ENCODE assay signal across 12 mouse cellular contexts in the genomic region with DNA sequence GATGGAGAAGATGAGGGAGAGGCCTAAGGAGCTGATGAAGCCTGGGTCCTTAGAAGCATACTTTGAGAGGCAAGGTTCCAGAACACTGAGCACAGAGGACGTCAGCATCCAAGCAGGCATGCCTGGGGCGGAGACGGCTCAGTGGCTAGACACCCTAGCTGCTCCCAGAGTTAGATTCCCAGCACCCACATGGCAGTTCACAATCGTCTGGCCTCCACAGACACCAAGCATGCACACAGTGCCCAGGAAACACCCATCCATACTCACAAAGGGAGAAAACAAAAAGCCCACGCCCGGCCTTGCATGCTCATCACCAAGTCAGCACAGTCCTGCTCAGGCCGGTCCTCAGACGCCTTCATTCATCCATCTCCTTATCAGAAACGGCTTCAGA. TPM values are rescaled to one million over a fixed set of nuclear protein-coding genes. Genes with fewer than 3 reads are reported as not detected.
DNase-seq lines count a peak whose midpoint lies in the region; ATAC-seq and TF ChIP-seq lines count a peak whose summit lies in the region.
"Had no signal": no experiment of that assay in that cellular context is flagged by ENCODE, and none has a peak within 500 bp of the region (broad histone marks: within the 10 kb centered on the region; RNA-seq: fewer than 3 reads in every experiment).

No protein-coding gene starts in this region.

- H3K9ac ChIP-seq in liver, adult 2 months (ENCODE audit: low read depth, low read length): peak overlapping the region; percentile 82
- no peak overlapping the region for H3K9ac ChIP-seq in liver, embryonic 11.5 days (ENCODE audit: low read depth, low read length)
- no peak overlapping the region for H3K9ac ChIP-seq in intestine, postnatal 0 days (ENCODE audit: low read depth, low read length)
- H3K9ac ChIP-seq: hindbrain, embryonic 15.5 days; neural tube, embryonic 13.5 days; stomach, embryonic 15.5 days had no signal

- H3K27me3 ChIP-seq in liver, adult 2 months (ENCODE audit: control insufficient read depth, insufficient read depth, low read length): no peaks in the 10 kb centered on the region
- H3K27me3 ChIP-seq in liver, embryonic 11.5 days (replicated peaks; ENCODE audit: control insufficient read depth, insufficient read depth, low read length): no peaks in the 10 kb centered on the region
- H3K27me3 ChIP-seq in intestine, postnatal 0 days (replicated peaks; ENCODE audit: control insufficient read depth, insufficient read depth, low read length): no peaks in the 10 kb centered on the region
- H3K27me3 ChIP-seq in limb, embryonic 10.5 days (ENCODE audit: low read depth, poor library complexity, severe bottlenecking): no peaks in the 10 kb centered on the region
- H3K27me3 ChIP-seq: hindbrain, embryonic 15.5 days; neural tube, embryonic 13.5 days; stomach, embryonic 15.5 days had no signal

- no peak for TF ChIP-seq CTCF in liver, adult 2 months (IDR thresholded peaks at IDR 0.05; ENCODE audit: low read depth, low read length)
- TF ChIP-seq CTCF in intestine, postnatal 0 days (IDR thresholded peaks at IDR 0.05; ENCODE audit: low read depth): no peak
- TF ChIP-seq CTCF in left cerebral cortex, adult 2 months (IDR thresholded peaks at IDR 0.05): no peak

- no peak for ATAC-seq in liver, embryonic 11.5 days (replicated peaks; ENCODE audit: low FRiP score)
- ATAC-seq in intestine, postnatal 0 days: no peak

- intact Hi-C loops in heart, postnatal 25 days (cut with DNase I): no loop called here
- intact Hi-C loops in left cerebral cortex, adult 2 months (cut with DNase I): no loop called here

- peaks cover 58% of the 10 kb centered on the region for H3K4me1 ChIP-seq in liver, adult 2 months (ENCODE audit: control insufficient read depth, insufficient read depth, low read length)
- H3K4me1 ChIP-seq in liver, embryonic 11.5 days (replicated peaks; ENCODE audit: control insufficient read depth, insufficient read depth, low read length): peaks cover 41% of the 10 kb centered on the region
- peaks cover 19% of the 10 kb centered on the region for H3K4me1 ChIP-seq in intestine, postnatal 0 days (replicated peaks; ENCODE audit: control insufficient read depth, insufficient read depth, low read length)
- H3K4me1 ChIP-seq in limb, embryonic 10.5 days: peaks cover 56% of the 10 kb centered on the region
- H3K4me1 ChIP-seq: hindbrain, embryonic 15.5 days had no signal

- peaks cover 65% of the 10 kb centered on the region; the same call in 1 of the 2 replicates for H3K79me2 ChIP-seq in liver, adult 2 months (ENCODE audit: control insufficient read depth, insufficient read depth, low read length)

- no peak overlapping the region for H3K4me2 ChIP-seq in liver, embryonic 11.5 days
- H3K4me2 ChIP-seq in intestine, postnatal 0 days (replicated peaks; ENCODE audit: low read depth): peak overlapping the region; percentile 69; the same call in 1 of the 2 replicates
- H3K4me2 ChIP-seq: hindbrain, embryonic 15.5 days; neural tube, embryonic 13.5 days; stomach, embryonic 15.5 days had no signal

- 43% methylated on average over 9 of the region's 9 CpGs for WGBS in liver, adult 2 months
- 70% methylated on average over 9 of the region's 9 CpGs for WGBS in liver, embryonic 11.5 days
- 65% methylated on average over 9 of the region's 9 CpGs for WGBS in intestine, postnatal 0 days
- 87% methylated on average over 9 of the region's 9 CpGs for WGBS in limb, embryonic 10.5 days

- H3K36me3 ChIP-seq in liver, adult 2 months (ENCODE audit: control insufficient read depth, insufficient read depth, low read length): peaks cover 30% of the 10 kb centered on the region
- no peaks in the 10 kb centered on the region for H3K36me3 ChIP-seq in liver, embryonic 11.5 days (ENCODE audit: control insufficient read depth, insufficient read depth, low read length)
- H3K36me3 ChIP-seq in intestine, postnatal 0 days (ENCODE audit: control insufficient read depth, insufficient read depth): peaks cover 13% of the 10 kb centered on the region; the same call in 1 of the 2 replicates
- no peaks in the 10 kb centered on the region for H3K36me3 ChIP-seq in limb, embryonic 10.5 days
- H3K36me3 ChIP-seq: hindbrain, embryonic 15.5 days; neural tube, embryonic 13.5 days; stomach, embryonic 15.5 days had no signal

- no peaks in the 10 kb centered on the region for H3K9me3 ChIP-seq in liver, embryonic 11.5 days (ENCODE audit: control insufficient read depth, low read length)
- H3K9me3 ChIP-seq in intestine, postnatal 0 days (ENCODE audit: control insufficient read depth): no peaks in the 10 kb centered on the region
- no peaks in the 10 kb centered on the region for H3K9me3 ChIP-seq in limb, embryonic 10.5 days (replicated peaks)
- H3K9me3 ChIP-seq: hindbrain, embryonic 15.5 days; neural tube, embryonic 13.5 days; stomach, embryonic 15.5 days had no signal

- peak; percentile 90 for DNase-seq in heart, adult 11 months
- no peak for DNase-seq in heart, postnatal 25 days (ENCODE audit: low spot score)
- no peak for DNase-seq in liver, adult 2 months (ENCODE audit: extremely low read depth, low read depth, low spot score)
- DNase-seq in liver, embryonic 11.5 days (ENCODE audit: low spot score): no peak
- no peak for DNase-seq in limb, embryonic 10.5 days (ENCODE audit: low spot score)
- no peak for DNase-seq in left cerebral cortex, adult 2 months (ENCODE audit: extremely low spot score in 1 of 2, low spot score in 2 of 2)
- DNase-seq in layer of hippocampus, postnatal 36 days: no peak
- DNase-seq: embryo, embryonic 11 days had no signal

- no peak for TF ChIP-seq POLR2A in liver, adult 2 months (IDR thresholded peaks at IDR 0.05; ENCODE audit: extremely low read depth, insufficient read depth, low read length)

- H3K4me3 ChIP-seq in liver, adult 2 months (ENCODE audit: insufficient read depth, low read depth, low read length): peak overlapping the region; percentile 44
- no peak overlapping the region for H3K4me3 ChIP-seq in liver, embryonic 11.5 days (ENCODE audit: low read depth, low read length)
- H3K4me3 ChIP-seq in intestine, postnatal 0 days (ENCODE audit: low read depth, low read length): no peak overlapping the region
- no peak overlapping the region for H3K4me3 ChIP-seq in limb, embryonic 10.5 days
- H3K4me3 ChIP-seq in left cerebral cortex, adult 2 months: no peak overlapping the region
- H3K4me3 ChIP-seq: hindbrain, embryonic 15.5 days; neural tube, embryonic 13.5 days; stomach, embryonic 15.5 days had no signal

- peak overlapping the region; percentile 83; the same call in 1 of the 2 replicates for H3K27ac ChIP-seq in liver, adult 2 months (replicated peaks; ENCODE audit: insufficient read depth, low read depth, low read length)
- no peak overlapping the region for H3K27ac ChIP-seq in liver, embryonic 11.5 days (ENCODE audit: low read depth, low read length)
- H3K27ac ChIP-seq in intestine, postnatal 0 days (ENCODE audit: low read depth, low read length): peak overlapping the region; percentile 96
- 0 out of 2 replicates have a peak overlapping the region, but pooled peaks have one; percentile 4 for H3K27ac ChIP-seq in limb, embryonic 10.5 days
- H3K27ac ChIP-seq in left cerebral cortex, adult 2 months: no peak overlapping the region
- H3K27ac ChIP-seq: hindbrain, embryonic 15.5 days; neural tube, embryonic 13.5 days had no signal

RNA-seq across cellular contexts. Expression of gene H6pd, which starts 9.3 kb away (rescaled TPM):
- 10 to 100 TPM; 39.8 to 45.4 TPM for total RNA-seq in heart, postnatal 25 days (2021)
- total RNA-seq in liver, adult 2 months (2014; rRNA removed): 121 and 187 TPM in 2 replicates
- 183 and 205 TPM in 2 replicates for polyA plus RNA-seq in liver, adult 2 months (2012; rRNA removed)
- 9.4 and 9.8 TPM in 2 replicates for polyA plus RNA-seq in liver, embryonic 11.5 days (2014; fragmentation: Nextera tagmentation; extraction: Ambion mirVana)
- polyA plus RNA-seq in intestine, postnatal 0 days (2015; fragmentation: Nextera tagmentation; extraction: Ambion mirVana): 33.1 and 37.5 TPM in 2 replicates
- polyA plus RNA-seq in limb, embryonic 10.5 days (2016; fragmentation: Nextera tagmentation; extraction: Ambion mirVana): 4.5 and 5.6 TPM in 2 replicates
- total RNA-seq in left cerebral cortex, adult 2 months (2021): 10 to 100 TPM; 11.6 to 16.0 TPM
- total RNA-seq in layer of hippocampus, postnatal 36 days (2021): 1 to 10 TPM; 7.2 to 10.0 TPM

RNA-seq across cellular contexts. Expression of gene Spsb1, which starts 44.7 kb away (rescaled TPM):
- total RNA-seq in heart, postnatal 25 days (2021): 10 to 100 TPM; 32.6 to 36.7 TPM
- 0.54 and 0.92 TPM in 2 replicates for total RNA-seq in liver, adult 2 months (2014; rRNA removed)
- polyA plus RNA-seq in liver, adult 2 months (2012; rRNA removed): 0.91 and 1.3 TPM in 2 replicates
- polyA plus RNA-seq in liver, embryonic 11.5 days (2014; fragmentation: Nextera tagmentation; extraction: Ambion mirVana): 2.9 and 3.1 TPM in 2 replicates
- 26.4 and 26.5 TPM in 2 replicates for polyA plus RNA-seq in intestine, postnatal 0 days (2015; fragmentation: Nextera tagmentation; extraction: Ambion mirVana)
- polyA plus RNA-seq in limb, embryonic 10.5 days (2016; fragmentation: Nextera tagmentation; extraction: Ambion mirVana): 13.7 and 18.8 TPM in 2 replicates
- 10 to 100 TPM; 15.2 to 17.5 TPM for total RNA-seq in left cerebral cortex, adult 2 months (2021)
- 10 to 100 TPM; 24.1 to 34.9 TPM for total RNA-seq in layer of hippocampus, postnatal 36 days (2021)

Comparison
In these comparisons a context has a peak if more than half of its experiments do, and no peak if none do; other contexts are left out.
1. H3K27ac ChIP-seq: peak in liver, adult 2 months (single experiment), intestine, postnatal 0 days (single experiment) and limb, embryonic 10.5 days (single experiment); none in liver, embryonic 11.5 days (single experiment) and left cerebral cortex, adult 2 months (single experiment).